Mouse (Mus musculus) adrenal gland, adult 18-20 months (tissue): ENCODE measurements around the gene Pxk. TPM values are rescaled to one million over a fixed set of nuclear protein-coding genes. Genes with fewer than 3 reads are reported as not detected.
A peak's percentile ranks its signal among the peaks of the same experiment; 100 is the strongest.

ENCODE experiments used
- DNase-seq, 2 experiments: peaks; one replicate each; pipeline ENCODE4 v3.0.0; 2021 to 2022; ENCODE audit warnings: low spot score in 2 of 2
- long read RNA-seq, 2 experiments: library from polyadenylated mRNA; stranded (forward); transcript quantifications; one replicate each; pipeline ENCODE4 v2.0.0; 2021
- total RNA-seq, 2 experiments: library from RNA; stranded (reverse); gene quantifications; 1 replicate in 1 of 2; 2 replicates in 1 of 2; pipeline ENCODE4 v1.2.3; 2021

Pxk gene
- 10 to 100 TPM; 73.3 to 86.3 TPM for total RNA-seq
- long read RNA-seq, experiment 1, transcript Pxk-205 (18 exons, 2,765 nt): minor isoform, 33 of 84 reads
- long read RNA-seq, experiment 1, transcript Pxk-201 (18 exons, 2,812 nt): major isoform, 35 of 84 reads
- long read RNA-seq, experiment 1, partial matches to known transcripts: 0 of 84 reads
- long read RNA-seq, experiment 1, other reads (novel, unspliced or antisense): 15 of 84 reads
- long read RNA-seq, experiment 2, transcript Pxk-205 (18 exons, 2,765 nt): major isoform, 30 of 83 reads
- long read RNA-seq, experiment 2, transcript Pxk-201 (18 exons, 2,812 nt): minor isoform, 27 of 83 reads
- long read RNA-seq, experiment 2, partial matches to known transcripts: 9 of 83 reads
- long read RNA-seq, experiment 2, other reads (novel, unspliced or antisense): 17 of 83 reads

- peak; percentile 93 to 94 for DNase-seq
These were observed at the start of gene Pxk for GRCm38 (mm10) chr14:8097978-8098686. TSS of gene Pxk (plus strand) at chr14:8098211.

DNA sequence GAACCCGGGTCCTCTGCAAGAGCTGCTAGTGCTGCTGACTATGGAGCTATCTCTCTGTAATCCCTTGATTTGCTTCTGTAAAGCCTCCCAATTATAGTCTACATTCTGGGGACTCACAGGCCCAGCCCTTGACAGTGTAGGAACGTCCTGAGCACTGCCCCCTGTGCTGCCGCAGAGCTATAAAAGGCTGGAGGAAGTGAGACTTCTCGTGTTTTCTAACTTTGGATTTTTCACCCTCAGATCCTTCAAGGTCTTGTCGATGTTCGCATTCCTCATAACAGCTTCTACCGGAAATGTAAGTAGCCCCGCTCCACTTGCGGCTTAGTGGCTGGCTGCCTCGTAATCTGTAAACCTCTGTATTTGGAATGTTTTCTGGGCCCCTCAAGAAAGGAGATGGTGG is 48.7 kb upstream of the Pxk start:
- no peak for DNase-seq

GRCm38 (mm10) chr14:8051869-8052268 is 46.1 kb upstream of the Pxk start:
- DNase-seq: no peak

DNA sequence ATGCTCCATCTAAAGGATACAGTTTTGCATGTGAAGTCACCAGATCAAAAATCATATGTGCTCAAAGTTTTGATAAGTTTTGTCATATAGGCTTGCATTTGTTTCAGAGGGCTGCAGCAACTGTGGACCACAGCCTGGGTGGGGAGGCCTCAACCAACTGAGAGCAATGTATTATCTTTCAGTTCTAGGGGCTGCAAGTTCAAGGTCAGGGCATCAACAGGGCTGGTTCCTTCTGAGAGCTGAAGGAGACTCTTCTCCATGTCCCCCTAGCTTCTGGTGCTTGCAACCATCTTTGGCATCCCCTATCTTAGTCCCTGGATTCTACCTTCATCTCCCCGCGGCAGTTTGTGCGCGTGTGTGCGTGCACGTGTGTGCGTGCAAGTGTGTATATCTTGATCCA is 45.4 kb upstream of the Pxk start:
- DNase-seq: no peak

- DNase-seq: no peak
These were observed 43.5 kb upstream of the Pxk start for GRCm38 (mm10) chr14:8054310-8055102.

DNA sequence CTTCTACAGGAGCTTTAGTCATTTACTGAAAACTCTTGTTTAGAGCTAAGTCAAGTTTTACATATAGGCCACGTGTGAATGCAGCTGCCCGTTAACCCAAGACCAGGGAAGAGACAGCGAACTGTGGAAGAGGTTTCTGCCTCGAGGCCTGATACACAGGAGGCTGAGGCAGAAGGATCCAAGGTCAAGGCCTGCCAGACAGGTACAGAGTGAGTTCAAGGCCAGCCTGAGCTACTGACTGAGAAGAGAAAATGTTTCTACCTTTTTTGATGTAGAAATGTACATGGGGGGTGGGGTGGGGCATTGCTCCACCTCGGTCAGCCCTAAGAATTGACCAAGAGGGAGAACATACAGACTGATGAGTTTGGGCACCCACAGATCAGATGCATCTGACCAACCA is 41.9 kb upstream of the Pxk start:
- no peak for DNase-seq

DNA sequence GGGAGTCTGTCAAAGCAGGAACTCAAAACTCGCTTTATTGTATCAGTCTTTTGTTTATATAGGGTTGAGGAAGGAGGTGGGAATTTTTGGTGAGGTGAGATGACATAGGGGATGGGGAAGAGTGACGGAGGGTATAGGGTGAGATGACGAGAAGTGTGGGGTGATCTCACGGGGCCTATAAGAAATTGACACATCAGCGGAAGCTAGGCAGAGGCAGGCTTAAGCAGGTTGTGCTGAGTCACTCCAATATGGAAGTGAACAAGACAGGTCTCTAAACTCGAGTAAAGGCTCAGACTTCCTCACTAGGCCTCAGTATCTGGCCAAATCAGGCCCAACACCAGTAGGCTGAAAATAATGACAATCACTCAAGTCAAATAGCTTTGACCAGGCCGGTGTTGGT is 38.1 kb upstream of the Pxk start:
- no peak for DNase-seq

- no peak for DNase-seq
These were observed 35.9 kb upstream of the Pxk start for GRCm38 (mm10) chr14:8062076-8062475.

DNA sequence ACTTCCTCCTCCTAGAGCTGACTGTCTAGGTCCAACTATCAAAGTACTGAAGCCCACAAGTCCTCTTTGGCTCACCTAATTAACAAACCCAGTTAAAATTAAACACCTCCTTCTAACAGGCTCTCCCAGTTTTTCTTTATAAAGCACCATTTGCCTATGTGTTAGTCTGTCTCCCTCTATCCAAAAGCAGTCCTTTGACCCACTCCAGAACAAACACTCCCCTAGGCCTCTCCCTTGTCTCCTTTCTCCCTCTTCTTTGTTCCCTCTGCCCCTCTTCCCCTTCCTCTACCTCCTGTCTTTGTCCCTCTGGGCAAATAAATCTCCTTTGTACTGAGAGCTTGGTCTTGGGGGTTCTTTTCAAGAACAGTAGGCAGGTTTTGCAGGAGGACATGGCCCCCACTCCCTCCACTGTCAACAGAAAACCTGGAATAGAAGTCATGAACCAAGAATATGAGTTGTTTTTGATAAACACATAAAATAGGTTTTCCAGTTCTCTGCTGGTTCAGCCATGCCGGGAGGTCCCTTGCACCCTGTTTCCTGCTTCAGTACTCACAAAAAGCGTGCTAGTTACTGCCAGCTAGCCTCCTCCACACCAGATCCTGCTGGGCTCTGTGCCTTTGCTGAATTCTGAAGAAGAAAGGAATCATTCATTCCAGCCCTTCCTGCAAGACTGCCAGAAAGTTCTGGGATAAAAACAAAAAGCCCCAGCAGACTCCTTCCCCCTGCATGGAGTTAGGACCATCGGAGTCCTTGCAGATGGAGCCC is 35.3 kb upstream of the Pxk start:
- DNase-seq: no peak

DNA sequence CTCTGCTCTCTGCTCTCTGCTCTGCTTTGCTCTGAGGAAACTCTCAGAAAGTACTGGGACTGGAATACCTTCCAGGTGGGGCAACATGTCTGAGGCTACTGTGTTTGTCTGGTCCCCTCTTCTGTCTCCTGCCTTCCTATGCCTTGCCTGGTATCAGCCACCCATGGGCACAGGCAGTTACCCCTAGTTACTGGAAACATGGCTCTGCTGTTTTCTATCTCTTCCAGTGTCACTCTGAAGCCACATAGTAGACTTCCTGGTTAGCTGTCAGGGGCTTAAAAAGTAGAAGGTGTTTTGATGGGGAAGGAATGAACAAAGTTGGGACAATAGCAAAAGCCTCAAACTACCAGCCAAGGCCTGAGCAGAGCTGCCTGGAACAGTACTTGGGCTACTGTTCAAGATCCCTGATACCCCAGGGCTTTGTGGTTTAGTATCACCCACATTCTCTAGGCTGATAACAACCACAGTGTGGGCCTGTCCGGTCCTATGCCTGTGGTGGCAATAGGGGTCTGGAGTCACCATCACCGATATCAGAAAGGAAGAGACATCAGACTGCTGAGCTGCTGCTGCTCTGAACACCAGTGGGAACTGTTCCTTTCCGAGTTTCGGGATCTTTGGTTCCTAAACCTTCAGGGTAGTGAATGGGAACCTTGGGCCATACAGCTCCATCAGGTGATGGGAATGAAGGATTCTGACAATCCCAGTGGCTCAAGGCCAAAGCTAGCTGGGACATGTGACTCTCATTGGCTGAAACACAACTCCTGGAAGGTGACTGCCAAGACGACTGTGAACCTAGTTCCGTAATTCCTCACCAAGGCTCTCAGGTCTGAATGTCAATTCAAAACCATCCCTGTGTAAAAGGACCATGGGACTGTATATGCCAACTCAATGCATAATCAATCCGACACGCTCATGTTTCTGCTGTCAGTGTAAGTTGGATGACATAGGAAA is 33.9 kb upstream of the Pxk start:
- DNase-seq: no peak

DNA sequence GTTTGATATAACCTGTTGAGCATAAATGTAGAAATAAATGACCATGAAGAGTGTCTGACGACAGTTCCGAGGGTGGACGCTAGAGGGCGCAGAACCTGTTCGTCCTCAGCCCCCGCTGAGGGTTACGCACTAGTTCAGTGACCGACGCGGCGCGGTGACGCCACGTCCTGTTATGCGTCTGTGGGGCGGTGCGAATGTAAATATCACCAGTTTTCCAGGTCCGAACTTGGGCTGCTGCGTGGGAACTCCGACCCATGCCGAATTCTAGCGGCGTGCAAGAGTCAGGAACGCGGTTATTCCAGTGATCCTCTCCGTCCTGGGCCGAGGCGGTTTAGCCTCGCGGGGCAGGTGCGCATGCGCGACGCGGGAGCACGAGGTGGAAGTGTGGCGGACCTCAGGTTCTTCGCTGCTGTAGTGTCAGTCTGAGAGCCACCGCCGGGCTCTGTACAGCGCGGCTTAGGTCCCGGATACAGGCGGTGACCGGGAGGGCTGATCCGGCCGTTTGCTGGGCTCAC is 17.8 kb upstream of the Pxk start, which contains the start of gene Rpp14:
Gene Rpp14 (plus strand): TSS at position 203 of the 515 bp plus-strand sequence.
- DNase-seq: peak; percentile 96

GRCm38 (mm10) chr14:8080718-8081117 is 17.3 kb upstream of the Pxk start:
- no peak for DNase-seq

GRCm38 (mm10) chr14:8082949-8083348 is 15.1 kb upstream of the Pxk start:
- DNase-seq: no peak

- DNase-seq: no peak
These were observed 9.0 kb upstream of the Pxk start for GRCm38 (mm10) chr14:8089016-8089415.

- no peak for DNase-seq
These were observed 5.4 kb upstream of the Pxk start for GRCm38 (mm10) chr14:8092573-8092972.

DNA sequence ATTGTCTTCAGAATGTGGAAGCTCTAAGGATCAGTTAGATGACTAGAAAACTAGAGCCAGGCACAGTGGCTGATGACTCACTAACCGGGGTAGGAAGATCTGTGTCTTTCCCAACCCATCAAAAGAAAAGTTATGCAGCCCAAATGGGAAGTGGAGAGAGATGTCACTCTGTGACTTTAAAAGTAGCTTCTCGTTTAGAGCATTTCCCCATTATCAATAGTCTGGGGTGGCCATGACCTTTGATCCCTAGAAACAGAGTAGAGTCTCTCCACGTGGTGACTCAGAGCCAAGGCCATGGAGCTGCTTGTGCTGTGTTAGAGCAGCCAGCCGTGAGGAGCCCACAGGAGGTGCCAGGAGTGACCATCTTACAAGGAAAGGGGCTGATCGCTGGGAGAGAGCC is 4.6 kb upstream of the Pxk start:
- peak in 1 of 2 experiments; percentile 46 for DNase-seq

DNA sequence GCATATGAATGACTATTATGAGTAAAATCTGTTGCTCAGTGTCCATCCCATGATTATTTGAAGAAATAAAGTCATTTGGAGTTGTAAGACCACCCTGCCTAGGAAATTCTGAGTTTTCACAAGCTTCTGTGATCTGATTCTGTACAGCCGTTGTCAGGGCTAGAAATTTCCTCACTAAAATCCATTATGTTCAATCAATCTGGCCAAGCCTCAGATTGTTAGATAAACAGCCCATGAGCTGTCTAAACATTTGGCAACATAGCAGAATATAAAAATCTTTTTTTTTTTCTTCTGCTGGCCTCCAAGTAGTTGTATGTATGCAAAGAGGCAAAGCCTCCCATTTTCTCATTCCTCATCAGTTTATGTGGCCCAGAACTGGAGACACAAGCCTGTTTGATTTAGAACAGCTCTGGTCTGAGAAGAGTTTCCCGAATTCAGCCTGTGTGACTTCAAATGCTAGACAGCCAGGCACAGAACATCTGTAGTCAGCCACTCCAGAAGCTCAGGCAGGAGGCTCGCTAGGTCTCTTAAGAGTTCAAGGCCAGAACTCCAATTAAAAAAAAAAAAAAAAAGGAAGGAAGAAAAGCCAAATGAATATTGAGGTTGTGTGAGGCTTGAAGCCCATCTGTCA is 3.0 kb upstream of the Pxk start:
- DNase-seq: no peak

DNA sequence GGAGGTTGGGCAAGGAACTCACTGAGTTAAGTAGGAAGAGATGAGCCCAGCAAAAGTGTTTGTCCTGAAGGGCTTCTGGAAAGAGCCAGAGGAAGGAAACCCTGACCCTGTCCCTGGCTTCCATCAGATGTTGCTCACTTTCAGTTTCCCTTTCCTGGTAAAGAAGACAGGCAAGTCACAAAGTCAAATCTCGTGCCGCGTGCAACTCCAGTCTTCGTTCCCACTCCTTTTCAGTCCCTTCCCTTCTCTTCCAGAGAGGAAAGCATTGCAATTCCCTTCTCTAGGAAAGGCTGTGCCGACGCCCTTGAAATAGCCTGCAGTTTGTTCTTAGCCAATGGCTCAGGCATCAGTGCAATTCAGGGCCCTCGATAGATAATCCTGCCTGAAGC is 2.5 kb upstream of the Pxk start:
- DNase-seq: peak in 1 of 2 experiments; percentile 29

DNA sequence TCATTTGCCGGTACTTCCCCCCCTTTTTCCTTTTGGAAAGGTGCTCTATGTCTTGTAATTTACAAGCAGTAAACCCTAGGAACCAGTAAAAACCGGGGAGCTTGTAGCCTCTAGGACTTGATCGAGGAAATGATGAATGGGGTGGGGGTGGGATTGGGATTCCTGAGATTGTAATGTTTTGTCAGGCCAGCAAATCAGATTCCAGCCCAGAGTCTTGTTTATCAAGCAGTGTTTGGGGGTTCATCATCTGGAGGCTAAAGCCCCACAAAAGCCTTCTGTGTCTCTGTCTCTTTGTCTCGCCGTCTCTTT is 630 bp downstream of the Pxk start:
- DNase-seq: no peak
